Mouse (Mus musculus) urinary bladder, postnatal 0 days (tissue): ENCODE data around the gene Ifi27l2b. TPM values are rescaled to one million over a fixed set of nuclear protein-coding genes. Genes with fewer than 3 reads are reported as not detected.

Source experiments
- polyA plus RNA-seq: library from polyadenylated mRNA; unstranded; fragments of >200 nt; fragmentation: Nextera tagmentation; extraction: Ambion mirVana; gene quantifications from 2 replicates; pipeline ENCODE4 v1.2.1, GENCODE M21; 2015

Ifi27l2b gene
- 0.35 and 0.53 TPM in 2 replicates for polyA plus RNA-seq

GRCm38 (mm10) chr12:103457140-103457539 is at the start of gene Ifi27l2b:
TSS of gene Ifi27l2b (minus strand) at chr12:103457223.

GRCm38 (mm10) chr12:103443524-103443923 is 13.5 kb downstream of the Ifi27l2b start, which contains the start of gene Ifi27l2a:
TSS of gene Ifi27l2a (minus strand) at chr12:103443680.

GRCm38 (mm10) chr12:103433986-103434731 is 22.9 kb downstream of the Ifi27l2b start, which contains the start of gene Ifi27:
TSS of gene Ifi27 (plus strand) at chr12:103434211.

GRCm38 (mm10) chr12:103425729-103426470 is 31.1 kb downstream of the Ifi27l2b start, which contains the start of gene Ddx24:
TSS of gene Ddx24 (minus strand) at chr12:103425830.

GRCm38 (mm10) chr12:103407720-103408119 is 49.3 kb downstream of the Ifi27l2b start, which contains the start of gene 9330161L09Rik:
TSS of gene 9330161L09Rik (minus strand) at chr12:103407820.

Other genes with a start within 250 kb of the Ifi27l2b start
- 0.52 and 0.98 TPM in 2 replicates for gene Prima1, start 215.1 kb downstream of the Ifi27l2b start, polyA plus RNA-seq
- gene Fam181a, start 146.2 kb downstream of the Ifi27l2b start, polyA plus RNA-seq = not detected in 2 replicates
- 58.8 and 63.2 TPM in 2 replicates for gene Asb2, start 101.2 kb downstream of the Ifi27l2b start, polyA plus RNA-seq
- gene Otub2, start 68.5 kb downstream of the Ifi27l2b start, polyA plus RNA-seq = 6.3 and 6.9 TPM in 2 replicates
- gene 9330161L09Rik, start 49.4 kb downstream of the Ifi27l2b start, polyA plus RNA-seq = 0.16 and 0.22 TPM in 2 replicates
- 65.1 and 74.4 TPM in 2 replicates for gene Ddx24, start 31.4 kb downstream of the Ifi27l2b start, polyA plus RNA-seq
- 98.4 and 105 TPM in 2 replicates for gene Ifi27, start 23.0 kb downstream of the Ifi27l2b start, polyA plus RNA-seq
- gene Ifi27l2a, start 13.5 kb downstream of the Ifi27l2b start, polyA plus RNA-seq = 245 and 297 TPM in 2 replicates
- 0.75 and 0.95 TPM in 2 replicates for gene Ppp4r4, start 75.1 kb upstream of the Ifi27l2b start, polyA plus RNA-seq
- gene Serpina10, start 174.2 kb upstream of the Ifi27l2b start, polyA plus RNA-seq = 0.12 TPM in 1 of 2 replicates, not detected in the other
- not detected in 2 replicates for gene Serpina6, start 200.0 kb upstream of the Ifi27l2b start, polyA plus RNA-seq
- not detected in 2 replicates for gene Serpina16, start 218.9 kb upstream of the Ifi27l2b start, polyA plus RNA-seq
- gene Serpina1f, start 238.3 kb upstream of the Ifi27l2b start, polyA plus RNA-seq = not detected in 2 replicates